Mouse (Mus musculus) heart, embryonic 14.5 days (tissue): ENCODE measurements around the gene Pik3cd. TPM values are rescaled to one million over a fixed set of nuclear protein-coding genes. Genes with fewer than 3 reads are reported as not detected.

ENCODE experiments used
- ATAC-seq: fragments of 200-750 bp; cut with Nextera tagmentation; 2 replicates; pipeline ENCODE4 v1.8.0; 2017; ENCODE audit warnings: low read depth, moderate TSS enrichment; ENCODE audit not compliant: insufficient number of reproducible peaks, insufficient read depth, low FRiP score
- H3K27ac ChIP-seq, 2 experiments: fragments of 200-500 bp in 1 of 2; fragments of 300-500 bp in 1 of 2; sonication (generic) in 1 of 2; replicated peaks in 1 of 2; 2 replicates each; pipeline ENCODE4 v1.5.1; 2012 to 2014; ENCODE audit warnings: low read depth in 2 of 2, low read length in 2 of 2, control low read depth in 1 of 2, mild to moderate bottlenecking in 1 of 2, mixed read lengths in 1 of 2; ENCODE audit not compliant: control insufficient read depth in 1 of 2, insufficient read depth in 1 of 2
- H3K27me3 ChIP-seq: fragments of 300-500 bp; sonication (generic); 2 replicates; pipeline ENCODE4 v1.6.1; 2014; ENCODE audit warnings: mild to moderate bottlenecking, low read length, control low read depth; ENCODE audit not compliant: control insufficient read depth, insufficient read depth
- H3K36me3 ChIP-seq: fragments of 300-500 bp; sonication (generic); 2 replicates; pipeline ENCODE4 v1.6.1; 2014; ENCODE audit warnings: mild to moderate bottlenecking, control low read depth, low read length, mixed read lengths; ENCODE audit not compliant: control insufficient read depth, insufficient read depth
- H3K4me1 ChIP-seq, 2 experiments: fragments of 200-500 bp in 1 of 2; fragments of 300-500 bp in 1 of 2; sonication (generic) in 1 of 2; 2 replicates each; pipeline ENCODE4 v1.6.1; 2012 to 2014; ENCODE audit warnings: low read length in 2 of 2, control low read depth in 1 of 2, mixed read lengths in 1 of 2; ENCODE audit not compliant: control insufficient read depth in 2 of 2, insufficient read depth in 2 of 2
- H3K4me2 ChIP-seq: fragments of 300-500 bp; sonication (generic); 2 replicates; pipeline ENCODE4 v1.6.1; 2014; ENCODE audit warnings: mild to moderate bottlenecking, low read length
- H3K4me3 ChIP-seq, 2 experiments: fragments of 200-500 bp in 1 of 2; fragments of 300-500 bp in 1 of 2; sonication (generic) in 1 of 2; 2 replicates each; pipeline ENCODE4 v1.5.1; 2012 to 2014; ENCODE audit warnings: low read length in 2 of 2, mild to moderate bottlenecking in 2 of 2, control low read depth in 1 of 2, low read depth in 1 of 2, moderate library complexity in 1 of 2; ENCODE audit not compliant: control insufficient read depth in 1 of 2, insufficient read depth in 1 of 2
- H3K9ac ChIP-seq: fragments of 300-500 bp; sonication (generic); 2 replicates; pipeline ENCODE4 v1.6.1; 2014; ENCODE audit warnings: mild to moderate bottlenecking, low read length
- H3K9me3 ChIP-seq: fragments of 300-500 bp; sonication (generic); 2 replicates; pipeline ENCODE4 v1.6.1; 2016; ENCODE audit warnings: low read length, control low read depth; ENCODE audit not compliant: control insufficient read depth
- WGBS: fragments of 180-500 bp; shearing (Covaris S2); extraction: QIAGEN DNeasy Blood & Tissue Kit; methylation state at CpG from one replicate; pipeline ENCODE4 v1.1.7; 2014; 5-methylcytosine and 5-hydroxymethylcytosine counted together
- polyA plus RNA-seq: library from polyadenylated mRNA; unstranded; fragments of >200 nt; fragmentation: Nextera tagmentation; extraction: Ambion mirVana; gene quantifications from 2 replicates; pipeline ENCODE4 v1.2.1, GENCODE M21; 2014

Gene Pik3cd
- polyA plus RNA-seq, 1 experiment from 2014 or later, result 3.1 TPM

DNA sequence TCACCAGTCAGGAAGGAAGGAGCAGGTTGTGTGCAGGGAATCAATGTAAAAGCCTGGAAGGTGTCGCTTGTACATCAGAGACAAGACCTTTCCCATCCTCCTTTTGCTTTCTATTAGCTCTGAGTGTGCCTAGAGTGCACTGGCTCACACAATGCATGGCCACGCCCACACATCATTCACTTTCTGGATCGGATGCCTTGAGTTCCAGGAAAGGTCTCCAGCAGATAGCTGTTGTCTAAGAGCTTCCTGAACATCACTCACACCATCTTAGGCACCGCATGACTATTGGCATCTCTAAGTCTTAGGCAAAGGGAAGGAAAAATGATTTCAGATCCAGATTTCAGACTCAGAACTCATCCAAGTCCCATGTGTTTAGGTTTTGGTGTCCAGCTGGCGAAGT, 37.1 kb upstream of the Pik3cd start:
- no peak for ATAC-seq
- Histone ChIP-seq H3K27ac (no peak overlapping the region), H3K4me2 (no peak overlapping the region), H3K27me3 (no peaks in the 10 kb centered on the region), H3K36me3 (peaks cover 13% of the 10 kb centered on the region; the same call in 1 of the 2 replicates), H3K9ac (no peak overlapping the region), H3K4me3 (no peak overlapping the region), H3K9me3 (no peaks in the 10 kb centered on the region), H3K4me1 (peaks cover 25 to 28% of the 10 kb centered on the region in 2 experiments)
- WGBS, result 63% methylated on average over 5 of the region's 5 CpGs

DNA sequence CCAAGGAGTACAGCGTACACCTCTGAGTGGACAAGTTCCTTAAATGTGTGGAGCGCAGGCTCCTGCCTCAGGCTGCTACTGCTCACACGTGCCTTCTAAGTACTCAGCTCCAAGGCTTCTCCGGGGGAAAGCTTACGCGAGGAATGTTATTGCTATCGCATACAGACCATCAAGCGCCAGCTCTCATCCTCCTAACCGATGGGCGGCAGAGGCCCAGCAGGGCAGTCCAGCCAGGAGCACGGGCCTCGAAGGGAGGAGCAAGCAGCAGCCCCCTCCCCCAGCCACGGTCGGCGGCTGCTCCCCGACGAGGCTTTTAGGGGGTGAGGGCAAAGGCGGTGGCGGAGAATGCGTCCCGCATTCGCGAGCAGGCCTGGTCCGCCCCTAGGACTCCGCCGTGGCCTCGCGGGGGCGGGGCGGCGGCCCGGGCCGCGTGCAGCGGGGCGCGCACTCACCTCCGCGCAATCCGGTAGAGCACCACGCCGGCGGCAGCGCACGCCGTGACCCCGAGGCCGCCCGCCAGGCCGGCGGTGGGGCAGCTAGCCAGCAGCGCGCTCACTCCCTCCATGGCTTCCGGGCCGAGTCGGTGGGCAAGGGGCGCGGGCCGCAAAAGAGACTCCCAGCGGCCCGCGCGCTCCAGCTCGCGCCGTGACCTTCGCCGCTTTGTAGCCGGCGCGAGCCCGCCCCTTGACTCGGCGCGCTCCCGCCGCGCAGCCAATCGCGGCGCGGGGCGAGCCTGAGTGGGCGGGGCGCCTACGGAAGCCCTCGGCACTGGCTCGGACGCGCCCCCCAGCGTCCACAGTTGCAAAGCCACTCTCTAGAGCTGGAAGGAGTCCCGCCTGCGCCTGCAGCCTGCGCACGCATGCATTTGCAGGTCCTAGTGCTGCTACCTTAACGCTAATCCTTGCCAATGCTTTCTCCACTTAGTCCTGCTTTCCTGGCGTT, 35.3 kb upstream of the Pik3cd start, which contains the start of gene Tmem201:
TSS of gene Tmem201 (minus strand) at position 662 of the 942 bp plus-strand sequence.
- peaks cover 6% of the 10 kb centered on the region; the same call in 1 of the 2 replicates for H3K36me3 ChIP-seq
- peak within 1 kb of the TSS; percentile 54 to 85; a peak in 3 of 4 replicates for H3K27ac ChIP-seq
- H3K9ac ChIP-seq, result peak within 1 kb of the TSS; percentile 92
- no peaks in the 10 kb centered on the region for H3K9me3 ChIP-seq
- H3K4me2 ChIP-seq, result peak within 1 kb of the TSS; percentile 91
- WGBS, result under 1% methylated on average over 89 of the region's 97 CpGs
- ATAC-seq, result peak; percentile 82
- H3K4me3 ChIP-seq, result peak within 1 kb of the TSS; percentile 80 to 92
- peaks cover 40 to 45% of the 10 kb centered on the region in 2 experiments for H3K4me1 ChIP-seq
- no peaks in the 10 kb centered on the region for H3K27me3 ChIP-seq

DNA sequence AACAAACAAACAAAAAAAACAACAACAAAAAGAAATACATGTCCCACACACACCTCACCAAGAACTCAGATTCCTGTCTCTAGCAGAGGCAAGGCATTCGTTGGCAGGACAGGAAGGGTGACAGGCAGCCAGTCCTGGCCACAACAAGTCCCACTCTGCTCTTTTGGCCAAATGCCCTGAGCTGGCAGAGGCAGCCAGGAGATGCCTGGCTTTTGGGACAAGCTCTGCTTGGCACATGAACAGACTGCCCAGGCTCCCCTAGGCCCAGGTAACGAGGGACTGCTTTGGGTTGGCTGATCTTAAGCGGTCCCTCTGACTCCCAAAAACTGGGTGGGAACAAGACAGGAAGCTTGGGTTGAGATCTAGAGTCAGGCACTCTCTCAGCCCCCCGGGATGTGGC, 34.2 kb upstream of the Pik3cd start:
- Histone ChIP-seq H3K27me3 (no peaks in the 10 kb centered on the region), H3K4me2 (peak overlapping the region; percentile 91), H3K9ac (peak overlapping the region; percentile 92), H3K4me1 (peaks cover 43 to 54% of the 10 kb centered on the region in 2 experiments), H3K9me3 (no peaks in the 10 kb centered on the region), H3K36me3 (peaks cover 11% of the 10 kb centered on the region), H3K27ac (no peak overlapping the region), H3K4me3 (peak overlapping the region; percentile 80 to 92)
- 24% methylated on average over 4 of the region's 4 CpGs for WGBS
- no peak for ATAC-seq

DNA sequence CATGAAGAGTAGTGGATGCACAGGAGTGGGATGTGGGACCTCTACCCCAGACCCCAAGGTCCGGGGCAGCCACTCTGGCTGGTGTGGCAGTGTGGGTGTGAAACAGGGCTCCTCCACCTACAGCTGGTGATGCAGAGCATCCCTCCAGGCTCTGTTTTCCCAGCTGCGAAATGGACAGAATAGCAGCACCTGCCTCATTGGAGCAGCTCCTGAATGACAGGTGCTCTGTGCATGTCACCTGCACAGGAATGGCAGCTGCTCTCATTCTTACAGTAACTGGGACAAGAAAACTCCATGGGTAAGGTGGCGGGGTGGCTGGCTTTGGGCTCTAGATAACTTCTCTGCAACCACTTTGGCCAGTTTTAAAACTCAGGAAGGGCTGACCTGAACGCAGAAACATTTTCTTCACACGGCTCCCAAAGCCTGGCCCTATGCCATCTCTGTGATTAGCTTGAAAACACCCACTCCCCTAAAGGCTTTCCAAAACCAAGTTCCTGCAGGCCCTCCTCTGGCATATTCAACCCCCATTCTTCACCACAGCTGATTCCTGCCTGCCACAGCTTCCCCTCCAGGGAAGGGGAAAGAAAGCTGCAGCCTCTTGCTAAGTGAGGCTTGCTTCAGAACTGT, 33.4 kb upstream of the Pik3cd start:
- H3K27me3 ChIP-seq, result no peaks in the 10 kb centered on the region
- WGBS, result 59% methylated on average over 5 of the region's 5 CpGs
- peak overlapping the region in 1 of 2 experiments; percentile 13; a peak in 1 of 4 replicates for H3K4me3 ChIP-seq
- H3K27ac ChIP-seq, result no peak overlapping the region
- H3K4me1 ChIP-seq, result peaks cover 45 to 62% of the 10 kb centered on the region in 2 experiments
- ATAC-seq, result no peak
- peaks cover 19% of the 10 kb centered on the region for H3K36me3 ChIP-seq
- 0 out of 2 replicates have a peak overlapping the region, but pooled peaks have one; percentile 92 for H3K9ac ChIP-seq
- peak overlapping the region; percentile 91; the same call in 1 of the 2 replicates for H3K4me2 ChIP-seq
- H3K9me3 ChIP-seq, result no peaks in the 10 kb centered on the region

DNA sequence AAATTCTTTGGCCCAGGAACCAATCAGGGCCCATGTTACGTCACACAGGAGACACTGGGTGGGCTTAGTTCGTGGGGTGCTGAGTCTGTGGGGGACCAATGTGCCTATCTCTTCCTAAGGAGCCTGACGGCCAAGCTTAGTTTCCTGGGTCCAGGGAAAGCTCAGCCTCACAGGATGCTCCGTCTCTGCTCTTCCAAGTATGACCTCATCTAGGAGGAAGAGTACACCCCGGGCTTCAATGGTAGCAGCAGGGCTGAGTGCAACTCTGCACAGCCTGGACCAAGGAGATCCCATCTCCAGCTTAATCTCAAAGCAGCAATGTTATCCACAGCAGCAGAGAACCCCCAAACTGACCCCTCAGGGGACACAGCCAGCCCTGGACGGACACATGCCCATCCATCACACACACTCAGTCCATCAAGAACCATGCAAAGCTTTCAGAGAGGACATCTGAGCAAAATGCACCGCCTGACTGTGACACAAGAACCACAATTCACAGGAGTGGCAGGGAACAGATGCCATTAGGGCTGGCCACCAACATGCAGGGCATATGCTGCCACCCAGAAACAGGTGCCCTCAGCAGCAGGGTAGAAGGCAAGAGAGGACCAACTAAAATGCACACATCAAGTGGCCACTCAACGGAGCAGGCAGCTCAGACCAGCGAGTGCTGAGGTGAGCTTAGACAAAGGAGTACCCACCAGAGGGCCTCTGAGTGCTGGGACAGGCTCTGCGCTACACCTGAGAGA, 32.5 kb upstream of the Pik3cd start:
- no peaks in the 10 kb centered on the region for H3K9me3 ChIP-seq
- peaks cover 45 to 62% of the 10 kb centered on the region in 2 experiments for H3K4me1 ChIP-seq
- H3K27me3 ChIP-seq, result no peaks in the 10 kb centered on the region
- no peak overlapping the region for H3K4me2 ChIP-seq
- ATAC-seq, result no peak
- H3K36me3 ChIP-seq, result peaks cover 24% of the 10 kb centered on the region
- no peak overlapping the region for H3K4me3 ChIP-seq
- 0 out of 4 replicates have a peak overlapping the region, but pooled peaks of 1 of the 2 experiments have one; percentile 39 for H3K27ac ChIP-seq
- 71% methylated on average over 10 of the region's 10 CpGs for WGBS
- H3K9ac ChIP-seq, result peak overlapping the region; percentile 25; the same call in 1 of the 2 replicates

DNA sequence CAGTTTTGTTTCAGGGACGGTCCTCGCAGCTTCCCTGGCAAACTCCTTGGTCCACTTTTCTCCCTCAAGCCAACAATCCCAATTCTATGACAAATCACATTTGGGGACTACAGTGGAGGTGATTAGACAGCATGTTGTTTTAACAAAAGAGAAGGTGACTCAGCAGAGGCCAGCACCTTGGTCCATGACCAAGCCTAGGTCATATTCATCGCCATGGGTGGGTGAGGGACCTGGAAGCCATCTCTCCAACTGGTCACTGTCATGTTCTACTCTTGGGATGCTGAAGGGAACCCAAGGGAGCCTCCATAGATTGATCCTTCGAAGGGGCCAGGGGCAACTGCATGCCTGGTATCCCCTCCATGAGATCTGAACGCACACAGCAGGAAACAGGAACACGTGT, 31.9 kb upstream of the Pik3cd start:
- Histone ChIP-seq H3K4me2 (no peak overlapping the region; the same call in 1 of the 2 replicates), H3K27ac (peak overlapping the region in 1 of 2 experiments; percentile 39; a peak in 2 of 4 replicates), H3K27me3 (no peaks in the 10 kb centered on the region), H3K4me3 (no peak overlapping the region), H3K4me1 (peaks cover 45 to 62% of the 10 kb centered on the region in 2 experiments), H3K9ac (peak overlapping the region; percentile 21; the same call in 1 of the 2 replicates), H3K9me3 (no peaks in the 10 kb centered on the region), H3K36me3 (peaks cover 31% of the 10 kb centered on the region)
- WGBS, result 84% methylated on average over 6 of the region's 6 CpGs
- ATAC-seq, result no peak

DNA sequence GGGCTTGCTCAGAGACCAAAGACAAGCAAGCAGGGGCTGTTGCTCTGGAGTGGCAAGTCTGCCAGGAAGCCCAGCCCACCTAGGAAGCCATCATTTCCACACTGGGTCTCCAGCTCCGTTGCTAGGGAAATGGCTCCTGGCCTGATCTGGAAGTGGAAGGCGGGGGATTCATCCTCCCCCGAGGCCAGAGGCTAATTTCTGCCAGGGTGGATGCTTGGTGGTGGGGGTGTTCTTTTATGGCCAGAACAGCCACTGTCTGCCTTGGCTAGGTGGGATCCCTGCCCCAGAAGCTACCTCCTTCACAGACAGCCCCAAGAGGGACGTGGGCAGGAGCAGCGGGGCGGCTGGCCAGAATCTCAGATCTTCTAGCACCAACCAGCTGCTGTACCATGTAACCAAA, 31.4 kb upstream of the Pik3cd start:
- no peak overlapping the region for H3K4me2 ChIP-seq
- H3K9ac ChIP-seq, result peak overlapping the region; percentile 7; the same call in 1 of the 2 replicates

More for the DNA sequence above, 31.4 kb upstream of the Pik3cd start:
- Histone ChIP-seq H3K4me1 (peaks cover 45 to 62% of the 10 kb centered on the region in 2 experiments), H3K27me3 (no peaks in the 10 kb centered on the region), H3K27ac (peak overlapping the region in 1 of 2 experiments; percentile 39; a peak in 2 of 4 replicates), H3K9me3 (no peaks in the 10 kb centered on the region), H3K36me3 (peaks cover 36% of the 10 kb centered on the region), H3K4me3 (no peak overlapping the region)
- no peak for ATAC-seq
- 55% methylated on average over 6 of the region's 6 CpGs for WGBS
